Mouse (Mus musculus) CH12.LX (cell line): Measurements from ENCODE around the gene Tmsb4x. TPM values are rescaled to one million over a fixed set of nuclear protein-coding genes. Genes with fewer than 3 reads are reported as not detected.

Source experiments
- DNase-seq: peaks from one replicate; pipeline ENCODE4 v3.0.0-alpha.2; 2013; ENCODE audit errors: extremely low read depth
- H3K27ac ChIP-seq: 2 replicates; pipeline ENCODE4 v1.5.1; 2012; ENCODE audit warnings: low read depth, mild to moderate bottlenecking, control low read depth, moderate library complexity; ENCODE audit not compliant: insufficient read depth
- H3K27me3 ChIP-seq: replicated peaks from 2 replicates; pipeline ENCODE3; 2012; ENCODE audit warnings: inconsistent platforms
- H3K36me3 ChIP-seq, 2 experiments: replicated peaks in 1 of 2; 2 replicates each; pipeline versions ENCODE3 to v1.6.1; 2012; ENCODE audit warnings: inconsistent platforms in 1 of 2, low read length in 1 of 2, mild to moderate bottlenecking in 1 of 2, mixed read lengths in 1 of 2, moderate library complexity in 1 of 2; ENCODE audit not compliant: control insufficient read depth in 1 of 2, insufficient read depth in 1 of 2
- H3K4me1 ChIP-seq, 2 experiments: 2 replicates each; pipeline ENCODE4 v1.6.1; 2012; ENCODE audit warnings: inconsistent platforms in 1 of 2, moderate library complexity in 1 of 2; ENCODE audit not compliant: insufficient read depth in 2 of 2, control insufficient read depth in 1 of 2
- H3K4me2 ChIP-seq: 2 replicates; pipeline ENCODE4 v1.6.1; 2012; ENCODE audit warnings: low read depth, mild to moderate bottlenecking, control low read depth; ENCODE audit not compliant: poor library complexity, insufficient read depth, severe bottlenecking
- H3K4me3 ChIP-seq, 3 experiments: fragments of 150-350 bp in 1 of 3; sonication (generic) in 1 of 3; replicated peaks in 1 of 3; 2 replicates each; pipeline versions ENCODE3 to v1.5.1; 2011 to 2012; ENCODE audit warnings: low read depth in 2 of 3, low read length in 2 of 3, mild to moderate bottlenecking in 2 of 3, moderate library complexity in 2 of 3, control low read depth in 1 of 3, improper control_type of control experiment in 1 of 3, inconsistent platforms in 1 of 3, mixed read lengths in 1 of 3; ENCODE audit not compliant: poor library complexity in 1 of 3
- H3K79me2 ChIP-seq: replicated peaks from 2 replicates; pipeline ENCODE4 v1.6.1; 2012; ENCODE audit warnings: mild to moderate bottlenecking, moderate library complexity; ENCODE audit not compliant: control insufficient read depth, poor library complexity, insufficient read depth, severe bottlenecking; ENCODE audit errors: extremely low read depth
- H3K9ac ChIP-seq: 2 replicates; pipeline ENCODE4 v1.6.1; 2012; ENCODE audit warnings: low read depth, mild to moderate bottlenecking, control low read depth, moderate library complexity; ENCODE audit not compliant: insufficient read depth
- H3K9me3 ChIP-seq: replicated peaks from 2 replicates; pipeline ENCODE3; 2012; ENCODE audit warnings: low read length, inconsistent platforms, mixed read lengths
- BHLHE40 ChIP-seq: IDR thresholded peaks from 2 replicates; pipeline ENCODE4 v1.6.1; 2011; ENCODE audit warnings: mild to moderate bottlenecking, low read depth, low read length, improper control_type of control experiment
- E2F4 ChIP-seq: IDR thresholded peaks from 2 replicates; pipeline ENCODE4 v1.6.1; 2011; ENCODE audit warnings: low read depth, low read length, improper control_type of control experiment; ENCODE audit not compliant: insufficient replicate concordance
- ELF1 ChIP-seq: IDR thresholded peaks from 2 replicates; pipeline ENCODE4 v1.6.1; 2014; ENCODE audit warnings: low read depth, mild to moderate bottlenecking, inconsistent platforms, low read length, improper control_type of control experiment
- GABPA ChIP-seq: IDR thresholded peaks from 2 replicates; pipeline ENCODE4 v1.6.1; 2012; ENCODE audit warnings: low read depth, low read length, improper control_type of control experiment, inconsistent platforms; ENCODE audit not compliant: insufficient replicate concordance
- JUN ChIP-seq: IDR thresholded peaks from 2 replicates; pipeline ENCODE4 v1.6.1; 2011; ENCODE audit warnings: low read depth, mild to moderate bottlenecking, low read length, improper control_type of control experiment, moderate library complexity; ENCODE audit not compliant: insufficient read depth
- JUND ChIP-seq: conservative IDR thresholded peaks from 2 replicates; pipeline ENCODE4 v1.6.1; 2011; ENCODE audit warnings: low read depth, low read length, improper control_type of control experiment
- MAX ChIP-seq: IDR thresholded peaks from 2 replicates; pipeline ENCODE4 v1.6.1; 2011; ENCODE audit warnings: low read length, improper control_type of control experiment
- MEF2A ChIP-seq: IDR thresholded peaks from 2 replicates; pipeline ENCODE4 v1.6.1; 2014; ENCODE audit warnings: low read depth, mild to moderate bottlenecking, inconsistent platforms, low read length, improper control_type of control experiment, borderline replicate concordance
- NELFE ChIP-seq: IDR thresholded peaks from 2 replicates; pipeline ENCODE4 v1.6.1; 2011; ENCODE audit warnings: low read depth, low read length, improper control_type of control experiment
- POLR2AphosphoS2 ChIP-seq: IDR thresholded peaks from 2 replicates; pipeline ENCODE4 v1.6.1; 2011; ENCODE audit warnings: low read depth, low read length, improper control_type of control experiment
- RAD21 ChIP-seq: IDR thresholded peaks from 2 replicates; pipeline ENCODE4 v1.6.1; 2011; ENCODE audit warnings: low read depth, mild to moderate bottlenecking, low read length, improper control_type of control experiment, moderate library complexity
- RCOR1 ChIP-seq: conservative IDR thresholded peaks from 2 replicates; pipeline ENCODE4 v1.6.1; 2012; ENCODE audit warnings: low read depth, mild to moderate bottlenecking, inconsistent platforms, low read length, improper control_type of control experiment
- SIN3A ChIP-seq: IDR thresholded peaks from 2 replicates; pipeline ENCODE4 v1.6.1; 2012; ENCODE audit warnings: low read length, improper control_type of control experiment, inconsistent platforms
- SMC3 ChIP-seq: IDR thresholded peaks from 2 replicates; pipeline ENCODE4 v1.6.1; 2011; ENCODE audit warnings: low read depth, low read length, improper control_type of control experiment
- TBP ChIP-seq: conservative IDR thresholded peaks from 2 replicates; pipeline ENCODE4 v1.6.1; 2011; ENCODE audit warnings: low read depth, low read length, improper control_type of control experiment
- UBTF ChIP-seq: IDR thresholded peaks from 2 replicates; pipeline ENCODE4 v1.6.1; 2012; ENCODE audit warnings: low read depth, mild to moderate bottlenecking, inconsistent platforms, low read length, improper control_type of control experiment, moderate library complexity
- ZKSCAN1 ChIP-seq: IDR thresholded peaks from 2 replicates; pipeline ENCODE4 v1.6.1; 2012; ENCODE audit warnings: low read depth, inconsistent platforms, low read length, improper control_type of control experiment, borderline replicate concordance
- dilution Hi-C: fragments of 300-500 bp; cut with MboI; formaldehyde crosslinking; loops from 2 replicates; pipeline ENCODE4 v1.14.3; 2020; ENCODE audit warnings: low sequenced_read_pairs; ENCODE audit not compliant: extremely low pct_unique_long_range_greater_than_20kb, extremely low pct_ligation_motif_present
- in situ Hi-C: fragments of 300-500 bp; cut with MboI; formaldehyde crosslinking; loops from 3 replicates; pipeline ENCODE4 v1.14.3; 2019; ENCODE audit warnings: low sequenced_read_pairs, low pct_ligation_motif_present, low pct_unique_long_range_greater_than_20kb, mixed read lengths
- polyA plus RNA-seq: library from polyadenylated mRNA; unstranded; fragments of >175 nt; gene quantifications from 2 replicates; pipeline ENCODE4 v1.2.1, GENCODE M21; 2012; ENCODE audit warnings: low read depth; ENCODE audit not compliant: insufficient read length
- total RNA-seq, 2 experiments: library from RNA; depleted of rRNA; stranded (reverse); fragments of 300-350 nt in 1 of 2; fragments of >200 nt in 1 of 2; gene quantifications; 2 replicates each; pipeline ENCODE4 v1.2.3; 2012 to 2014

Tmsb4x gene
- total and polyA plus RNA-seq, 3 experiments: 1,828 to 6,726 (median 2,307) TPM

DNA sequence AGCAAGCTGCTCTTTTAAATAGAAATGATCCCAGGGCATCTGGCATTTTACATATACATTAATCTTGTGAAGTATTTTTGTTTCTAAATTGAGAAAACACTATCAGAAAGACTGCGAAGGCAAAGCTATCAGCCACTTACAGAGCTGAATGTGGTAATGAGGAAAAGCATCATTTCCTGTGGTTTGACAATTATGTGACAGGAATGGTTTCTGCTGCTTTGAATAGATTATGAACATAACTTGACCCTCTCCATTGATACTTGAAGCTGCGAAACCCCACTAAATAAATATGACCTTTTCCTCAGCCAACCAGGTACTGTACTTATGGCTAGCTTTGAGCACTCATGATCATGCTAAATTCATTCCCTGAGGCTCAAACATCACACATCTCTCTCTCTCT lies 7.8 kb downstream of the Tmsb4x start:
- Histone ChIP-seq H3K27me3 (no peaks in the 10 kb centered on the region), H3K9me3 (no peaks in the 10 kb centered on the region), H3K9ac (no peak overlapping the region), H3K4me3 (no peak overlapping the region), H3K79me2 (no peaks in the 10 kb centered on the region), H3K36me3 (no peaks in the 10 kb centered on the region), H3K4me1 (peaks cover 0 to 25% of the 10 kb centered on the region in 2 experiments; a peak in 2 of 4 replicates), H3K4me2 (no peak overlapping the region), H3K27ac (no peak overlapping the region)
- in situ Hi-C loops: loop anchor here (10.0 kb wide), 1 partner anchor 87 kb away; no protein-coding TSS in a partner anchor
- dilution Hi-C loops: no loop called here
- no peak for TF ChIP-seq UBTF
- DNase-seq: no peak

GRCm38 (mm10) chrX:167195228-167195649 lies 13.9 kb downstream of the Tmsb4x start:
- H3K79me2 ChIP-seq: no peaks in the 10 kb centered on the region
- dilution Hi-C loops: no loop called here

DNA sequence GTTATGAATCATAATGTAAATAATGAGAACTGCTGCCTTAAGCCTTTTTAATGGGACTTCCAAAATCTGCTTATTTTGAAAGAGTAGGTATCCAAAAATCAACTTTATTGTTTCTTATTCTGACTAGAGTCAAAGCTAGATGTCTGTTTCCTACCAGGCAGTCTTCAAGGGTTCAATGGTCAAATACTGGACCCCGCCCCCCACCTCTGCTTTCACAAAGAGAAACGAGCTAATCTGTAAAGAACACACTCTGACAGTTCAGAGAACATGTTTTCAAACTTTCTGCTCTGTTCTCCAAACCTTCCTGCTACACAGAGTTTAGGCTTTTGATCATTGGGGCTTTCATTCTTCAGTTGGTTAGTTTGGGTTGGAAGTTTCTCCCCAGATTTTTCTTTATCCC lies 22.8 kb downstream of the Tmsb4x start:
- Histone ChIP-seq H3K27ac (no peak overlapping the region), H3K4me1 (peaks cover 0 to 3% of the 10 kb centered on the region in 2 experiments; a peak in 1 of 4 replicates), H3K9me3 (no peaks in the 10 kb centered on the region), H3K9ac (no peak overlapping the region), H3K4me3 (no peak overlapping the region), H3K27me3 (no peaks in the 10 kb centered on the region), H3K36me3 (no peaks in the 10 kb centered on the region), H3K4me2 (no peak overlapping the region), H3K79me2 (no peaks in the 10 kb centered on the region)
- TF ChIP-seq ZKSCAN1 (no peak), MAX (no peak), SMC3 (no peak), UBTF (no peak), BHLHE40 (no peak), JUN (no peak), SIN3A (no peak), RAD21 (no peak), POLR2AphosphoS2 (no peak), MEF2A (no peak), ELF1 (no peak)
- dilution Hi-C loops: no loop called here
- DNase-seq: no peak
- in situ Hi-C loops: no loop called here

More at GRCm38 (mm10) chrX:167195228-167195649, 13.9 kb downstream of the Tmsb4x start:
- Histone ChIP-seq H3K4me3 (no peak overlapping the region), H3K4me2 (no peak overlapping the region), H3K9ac (no peak overlapping the region), H3K9me3 (no peaks in the 10 kb centered on the region), H3K27ac (no peak overlapping the region), H3K4me1 (no peaks in the 10 kb centered on the region; a peak in 1 of 4 replicates), H3K36me3 (no peaks in the 10 kb centered on the region), H3K27me3 (no peaks in the 10 kb centered on the region)
- TF ChIP-seq RCOR1: no peak
- no peak for TF ChIP-seq NELFE
- TF ChIP-seq GABPA: no peak
- no peak for TF ChIP-seq JUND
- TF ChIP-seq SMC3: no peak
- no peak for TF ChIP-seq E2F4
- no peak for TF ChIP-seq TBP
- no peak for TF ChIP-seq RAD21
- in situ Hi-C loops: no loop called here
- no peak for DNase-seq
